Mouse (Mus musculus) liver, adult 2 months (tissue): ENCODE measurements around the gene Zfp853. TPM values are rescaled to one million over a fixed set of nuclear protein-coding genes. Genes with fewer than 3 reads are reported as not detected.

ENCODE experiments used
- DNase-seq: peaks from one replicate; pipeline ENCODE4 v3.0.0-alpha.2; 2011; ENCODE audit warnings: low read depth, low spot score; ENCODE audit errors: extremely low read depth
- H3K27ac ChIP-seq: fragments of 200-500 bp; replicated peaks from 2 replicates; pipeline ENCODE4 v1.5.1; 2012; ENCODE audit warnings: low read depth, mild to moderate bottlenecking, control low read depth, inconsistent platforms, low read length; ENCODE audit not compliant: insufficient read depth
- H3K27me3 ChIP-seq: fragments of 200-500 bp; 2 replicates; pipeline ENCODE4 v1.6.1; 2012; ENCODE audit warnings: mild to moderate bottlenecking, moderate library complexity, low read length, inconsistent platforms; ENCODE audit not compliant: control insufficient read depth, insufficient read depth
- H3K36me3 ChIP-seq: fragments of 200-500 bp; 2 replicates; pipeline ENCODE4 v1.6.1; 2012; ENCODE audit warnings: low read length, inconsistent platforms; ENCODE audit not compliant: control insufficient read depth, insufficient read depth
- H3K4me1 ChIP-seq: fragments of 200-500 bp; 2 replicates; pipeline ENCODE4 v1.6.1; 2011; ENCODE audit warnings: low read length; ENCODE audit not compliant: control insufficient read depth, insufficient read depth
- H3K4me3 ChIP-seq: fragments of 200-500 bp; 2 replicates; pipeline ENCODE4 v1.5.1; 2011; ENCODE audit warnings: low read depth, mild to moderate bottlenecking, control low read depth, low read length, moderate library complexity; ENCODE audit not compliant: insufficient read depth
- H3K79me2 ChIP-seq: fragments of 200-500 bp; 2 replicates; pipeline ENCODE4 v1.6.1; 2012; ENCODE audit warnings: inconsistent platforms, mild to moderate bottlenecking, low read length, moderate library complexity; ENCODE audit not compliant: control insufficient read depth, insufficient read depth
- H3K9ac ChIP-seq: fragments of 200-500 bp; 2 replicates; pipeline ENCODE4 v1.6.1; 2012; ENCODE audit warnings: low read depth, mild to moderate bottlenecking, control low read depth, inconsistent platforms, low read length
- CTCF ChIP-seq: fragments of 200-500 bp; IDR thresholded peaks from 2 replicates; pipeline ENCODE4 v1.5.1; 2011; ENCODE audit warnings: low read depth, low read length, control low read depth
- POLR2A ChIP-seq: fragments of 200-500 bp; IDR thresholded peaks from 2 replicates; pipeline ENCODE4 v1.6.1; 2011; ENCODE audit warnings: low read length, control low read depth; ENCODE audit not compliant: insufficient read depth; ENCODE audit errors: extremely low read depth
- WGBS: fragments of 180-500 bp; shearing (Covaris S2); methylation state at CpG from one replicate; pipeline ENCODE4 v1.1.7; 2018; 5-methylcytosine and 5-hydroxymethylcytosine counted together
- polyA plus RNA-seq: library from polyadenylated mRNA; depleted of rRNA; stranded (reverse); fragments of >200 nt; gene quantifications from 2 replicates; pipeline ENCODE4 v1.2.3, GENCODE M21; 2012
- total RNA-seq: library from RNA; depleted of rRNA; stranded (reverse); fragments of >200 nt; gene quantifications from 2 replicates; pipeline ENCODE4 v1.2.3, GENCODE M21; 2014

The Zfp853 gene
- total and polyA plus RNA-seq, 2 experiments = 0.07 to 0.28 TPM

DNA sequence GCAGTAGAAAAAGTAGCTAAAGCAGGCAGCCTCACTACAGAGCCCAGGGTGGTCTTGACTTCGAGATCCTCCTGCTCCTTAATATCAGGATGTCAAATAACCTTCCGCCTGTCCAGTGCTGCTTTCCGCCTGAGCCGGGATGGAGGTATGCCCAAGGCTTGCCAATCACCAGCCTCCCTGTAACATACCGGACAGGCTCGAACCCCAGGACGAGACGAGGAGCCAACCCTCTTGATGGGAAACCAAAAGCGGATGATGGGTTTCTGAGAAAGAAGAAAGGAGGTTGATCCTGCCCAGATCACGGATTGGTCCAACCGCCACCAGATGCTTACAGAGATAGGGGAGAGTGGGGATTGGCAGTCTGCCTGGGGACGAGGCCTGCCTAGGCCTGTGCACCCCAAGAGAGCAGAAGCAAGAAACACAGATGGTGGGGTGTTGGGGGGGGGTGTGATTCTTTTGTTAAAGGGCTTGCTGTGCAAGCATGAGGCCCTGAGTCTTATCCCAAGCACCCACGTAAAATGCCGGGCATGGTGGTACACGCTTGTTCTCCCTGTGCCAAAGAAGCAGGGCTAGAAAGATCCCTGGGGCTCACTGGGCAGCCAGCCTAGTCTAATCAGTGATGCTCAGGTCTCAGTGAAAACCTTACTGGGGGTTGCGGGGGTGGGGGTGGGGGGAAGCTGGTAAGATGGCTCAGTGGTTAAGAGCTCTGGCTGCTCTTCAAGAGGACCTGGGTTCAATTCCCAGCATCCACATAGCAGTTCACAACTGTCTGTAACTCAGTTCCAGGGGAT, 20.7 kb downstream of the Zfp853 start:
- no peak overlapping the region for H3K27ac ChIP-seq
- H3K4me3 ChIP-seq = no peak overlapping the region
- 91% methylated on average over 16 of the region's 16 CpGs for WGBS
- TF ChIP-seq POLR2A (no peak), CTCF (no peak)
- H3K36me3 ChIP-seq = no peaks in the 10 kb centered on the region
- peaks cover 6% of the 10 kb centered on the region for H3K4me1 ChIP-seq
- H3K9ac ChIP-seq = no peak overlapping the region
- DNase-seq = no peak
- no peaks in the 10 kb centered on the region for H3K27me3 ChIP-seq
- H3K79me2 ChIP-seq = no peaks in the 10 kb centered on the region

DNA sequence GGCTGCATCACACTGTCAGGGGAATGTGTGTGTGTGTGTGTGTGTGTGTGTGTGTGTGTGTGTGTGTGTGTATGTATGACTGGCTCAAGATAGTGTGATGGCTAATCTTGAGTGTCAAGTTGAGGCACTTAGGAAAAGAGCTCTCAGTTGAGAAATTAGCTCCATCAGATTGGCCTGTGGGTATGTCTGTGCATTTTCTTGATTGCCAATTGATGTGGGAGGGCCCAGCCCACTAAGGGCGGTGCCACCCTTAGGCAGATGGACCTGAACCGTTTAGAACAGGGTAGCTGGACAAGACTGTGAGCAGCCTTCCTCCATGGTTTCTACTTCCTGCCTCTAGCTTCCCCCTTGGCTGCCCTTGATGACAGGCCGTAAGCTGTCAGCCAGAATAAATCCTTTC, 21.3 kb downstream of the Zfp853 start:
- no peaks in the 10 kb centered on the region for H3K79me2 ChIP-seq
- H3K4me1 ChIP-seq = peaks cover 6% of the 10 kb centered on the region
- DNase-seq = no peak
- no peak overlapping the region for H3K27ac ChIP-seq
- H3K36me3 ChIP-seq = no peaks in the 10 kb centered on the region
- H3K9ac ChIP-seq = no peak overlapping the region
- no peak for TF ChIP-seq CTCF
- TF ChIP-seq POLR2A = no peak
- H3K27me3 ChIP-seq = no peaks in the 10 kb centered on the region
- H3K4me3 ChIP-seq = no peak overlapping the region
- WGBS = 71% methylated on average over 3 of the region's 3 CpGs

DNA sequence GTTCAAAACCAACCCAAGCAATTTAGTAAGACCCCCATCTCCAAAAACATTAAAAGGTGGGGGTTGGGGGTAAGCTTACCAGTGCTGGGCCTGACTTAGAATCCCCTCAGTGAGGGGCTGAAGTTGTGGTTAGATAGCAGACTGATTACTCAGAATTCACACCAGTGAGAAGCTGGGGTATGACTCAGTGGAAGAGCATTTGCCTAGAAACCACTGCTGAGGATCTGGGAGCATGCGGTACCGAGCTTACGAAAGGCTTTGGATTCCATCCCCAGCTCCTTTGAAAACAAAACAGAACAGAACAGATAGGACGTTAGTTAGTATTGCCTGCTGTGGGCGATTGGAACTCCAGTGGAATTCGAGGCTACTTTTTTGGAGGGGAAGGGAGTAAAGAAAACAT, 21.8 kb downstream of the Zfp853 start:
- Histone ChIP-seq H3K4me1 (peaks cover 6% of the 10 kb centered on the region), H3K79me2 (no peaks in the 10 kb centered on the region), H3K36me3 (no peaks in the 10 kb centered on the region), H3K9ac (no peak overlapping the region), H3K4me3 (no peak overlapping the region), H3K27me3 (no peaks in the 10 kb centered on the region), H3K27ac (no peak overlapping the region)
- DNase-seq = no peak
- WGBS = 91% methylated on average over 6 of the region's 6 CpGs
- TF ChIP-seq CTCF = no peak
- TF ChIP-seq POLR2A = no peak

DNA sequence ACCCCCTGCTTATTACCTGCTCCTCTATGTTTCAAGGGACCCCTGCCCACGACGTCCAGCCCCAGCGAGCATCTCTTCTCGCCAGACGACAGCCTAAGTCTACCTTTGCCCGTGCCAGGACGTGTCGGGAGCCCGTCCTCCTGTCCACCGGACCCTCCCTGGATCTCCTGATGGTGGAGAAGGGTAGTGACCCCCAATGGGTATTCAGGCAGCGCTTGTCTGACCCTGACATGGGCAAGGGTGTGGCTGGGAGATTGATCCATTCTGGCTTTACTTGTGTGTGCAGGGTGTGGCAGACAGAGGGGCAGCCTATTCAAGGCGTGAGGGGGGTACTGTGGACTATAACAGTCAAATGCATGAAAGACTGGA, 23.3 kb downstream of the Zfp853 start:
- Histone ChIP-seq H3K9ac (peak overlapping the region; percentile 94), H3K36me3 (no peaks in the 10 kb centered on the region), H3K27ac (no peak overlapping the region), H3K4me3 (peak overlapping the region; percentile 91), H3K79me2 (no peaks in the 10 kb centered on the region), H3K4me1 (peaks cover 6% of the 10 kb centered on the region), H3K27me3 (no peaks in the 10 kb centered on the region)
- WGBS = 2% methylated on average over 12 of the region's 12 CpGs
- DNase-seq = peak; percentile 18
- no peak for TF ChIP-seq CTCF
- TF ChIP-seq POLR2A = no peak

DNA sequence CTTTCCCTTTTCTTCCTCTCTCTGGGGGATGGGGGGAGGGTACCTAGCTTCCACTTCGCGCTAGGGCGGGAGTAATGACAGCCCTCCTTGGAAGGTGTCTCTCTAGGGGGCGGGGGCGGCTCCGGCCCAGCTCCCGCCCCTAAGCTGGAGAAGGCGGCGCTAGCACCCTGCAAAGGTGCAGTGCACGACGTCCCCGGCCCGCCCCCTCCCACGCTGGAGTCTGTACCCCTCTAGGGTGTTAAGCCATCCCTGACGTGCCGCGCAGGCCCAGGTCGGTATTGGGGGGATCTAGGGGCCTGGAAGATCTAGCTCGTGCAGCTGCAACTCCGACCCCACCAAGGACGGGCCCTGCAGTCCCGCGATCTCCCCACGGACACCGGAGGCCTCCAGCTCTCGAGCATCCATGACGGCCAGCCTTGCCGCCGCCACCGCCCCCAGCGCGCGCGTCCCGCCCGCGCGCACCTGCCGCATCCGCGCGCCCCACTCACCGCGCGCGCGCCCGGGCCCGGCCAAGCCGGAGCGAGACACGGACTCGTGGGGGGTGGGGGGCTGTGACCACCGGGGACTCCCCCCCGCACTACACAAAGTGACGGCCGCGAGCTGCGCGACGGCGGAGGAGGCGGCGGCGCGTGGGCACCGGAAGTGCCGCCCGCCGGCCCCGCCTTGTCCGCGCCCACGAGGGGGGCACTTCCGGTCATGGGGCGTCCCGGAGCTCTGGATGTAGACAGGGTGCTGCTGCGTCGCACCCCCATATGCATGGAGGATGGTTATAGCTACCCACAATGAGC, 23.9 kb downstream of the Zfp853 start, which contains the start of gene Zfp316:
Zfp316 (minus strand) TSS at position 660 of the 788 bp plus-strand sequence.
- DNase-seq = peak; percentile 7
- H3K27me3 ChIP-seq = no peaks in the 10 kb centered on the region
- no peaks in the 10 kb centered on the region for H3K79me2 ChIP-seq
- no peaks in the 10 kb centered on the region for H3K36me3 ChIP-seq
- H3K4me1 ChIP-seq = peaks cover 6% of the 10 kb centered on the region
- peak within 1 kb of the TSS; percentile 94 for H3K9ac ChIP-seq
- no peak within 1 kb of the TSS for H3K27ac ChIP-seq
- TF ChIP-seq CTCF = no peak
- TF ChIP-seq POLR2A = peak; percentile 50; the same call in 1 of the 2 replicates
- WGBS = under 1% methylated on average over 79 of the region's 79 CpGs
- peak within 1 kb of the TSS; percentile 91 for H3K4me3 ChIP-seq
